Mouse (Mus musculus) embryonic facial prominence, embryonic 11.5 days (tissue): ENCODE measurements around the gene Gm11273. TPM values are rescaled to one million over a fixed set of nuclear protein-coding genes. Genes with fewer than 3 reads are reported as not detected.
A peak's percentile ranks its signal among the peaks of the same experiment; 100 is the strongest.
"Not testable (repeated sequence)": the region's sequence is repeated elsewhere in the genome, so short reads cannot be mapped to it uniquely, and the experiment has no call there.

Source experiments
- ATAC-seq: fragments of 200-750 bp; cut with Nextera tagmentation; replicated peaks from 2 replicates; pipeline ENCODE4 v1.8.0; 2017; ENCODE audit warnings: low read depth; ENCODE audit not compliant: insufficient number of reproducible peaks, low FRiP score, low TSS enrichment
- DNase-seq: peaks from one replicate; pipeline ENCODE4 v3.0.0-alpha.2; 2015; ENCODE audit warnings: low spot score
- H3K27ac ChIP-seq: fragments of 300-500 bp; sonication (generic); replicated peaks from 2 replicates; pipeline ENCODE4 v1.5.1; 2014; ENCODE audit warnings: mild to moderate bottlenecking, low read depth, low read length, control low read depth
- H3K27me3 ChIP-seq: fragments of 300-500 bp; sonication (generic); 2 replicates; pipeline ENCODE4 v1.6.1; 2014; ENCODE audit warnings: mild to moderate bottlenecking, low read length, moderate library complexity, mixed read lengths; ENCODE audit not compliant: control insufficient read depth, insufficient read depth
- H3K36me3 ChIP-seq: fragments of 300-500 bp; sonication (generic); replicated peaks from 2 replicates; pipeline ENCODE4 v1.6.1; 2014; ENCODE audit warnings: low read depth, mild to moderate bottlenecking, low read length, moderate library complexity, mixed read lengths; ENCODE audit not compliant: control insufficient read depth, insufficient read depth
- H3K4me1 ChIP-seq: fragments of 300-500 bp; sonication (generic); 2 replicates; pipeline ENCODE4 v1.6.1; 2014; ENCODE audit warnings: low read length, mixed read lengths; ENCODE audit not compliant: control insufficient read depth, insufficient read depth
- H3K4me2 ChIP-seq: fragments of 300-500 bp; sonication (generic); 2 replicates; pipeline ENCODE4 v1.6.1; 2014; ENCODE audit warnings: low read depth, mild to moderate bottlenecking, control low read depth, low read length, moderate library complexity
- H3K4me3 ChIP-seq: fragments of 300-500 bp; sonication (generic); 2 replicates; pipeline ENCODE4 v1.5.1; 2014; ENCODE audit warnings: low read depth, low read length, control low read depth
- H3K9ac ChIP-seq: fragments of 300-500 bp; sonication (generic); replicated peaks from 2 replicates; pipeline ENCODE4 v1.6.1; 2014; ENCODE audit warnings: mild to moderate bottlenecking, control low read depth, low read length
- H3K9me3 ChIP-seq: fragments of 300-500 bp; sonication (generic); replicated peaks from 2 replicates; pipeline ENCODE4 v1.6.1; 2016; ENCODE audit warnings: mild to moderate bottlenecking, low read length, inconsistent platforms, mixed read lengths; ENCODE audit not compliant: control insufficient read depth
- WGBS: fragments of 180-500 bp; shearing (Covaris S2); extraction: QIAGEN DNeasy Blood & Tissue Kit; methylation state at CpG from one replicate; pipeline ENCODE4 v1.1.7; 2014; 5-methylcytosine and 5-hydroxymethylcytosine counted together
- polyA plus RNA-seq: library from polyadenylated mRNA; unstranded; fragments of >200 nt; fragmentation: Nextera tagmentation; extraction: Ambion mirVana; gene quantifications from 2 replicates; pipeline ENCODE4 v1.2.1, GENCODE M21; 2014

Gene Gm11273
- polyA plus RNA-seq: 1.9 and 5.2 TPM in 2 replicates

GRCm38 (mm10) chr13:21501182-21501581 lies at the start of gene Gm11273:
Gene Gm11273 (minus strand): TSS chr13:21501418.
- not testable (repeated sequence) for H3K4me2 ChIP-seq, H3K4me1 ChIP-seq, H3K27me3 ChIP-seq, H3K4me3 ChIP-seq, H3K9me3 ChIP-seq, ATAC-seq, H3K27ac ChIP-seq, DNase-seq, H3K9ac ChIP-seq, H3K36me3 ChIP-seq
- WGBS: 92% methylated on average over 16 of the region's 17 CpGs

- no peak overlapping the region for H3K27ac ChIP-seq
- no peaks in the 10 kb centered on the region for H3K27me3 ChIP-seq
- H3K36me3 ChIP-seq: no peaks in the 10 kb centered on the region
- no peaks in the 10 kb centered on the region for H3K9me3 ChIP-seq
- no peak overlapping the region for H3K4me2 ChIP-seq
- H3K4me1 ChIP-seq: no peaks in the 10 kb centered on the region
- WGBS: 65% methylated on average over 3 of the region's 3 CpGs
- no peak overlapping the region for H3K4me3 ChIP-seq
- ATAC-seq (no peak), DNase-seq (no peak)
- no peak overlapping the region for H3K9ac ChIP-seq
Measured at GRCm38 (mm10) chr13:21550416-21551110, 49.3 kb upstream of the Gm11273 start.

GRCm38 (mm10) chr13:21549487-21549886 lies 48.3 kb upstream of the Gm11273 start:
- no peak overlapping the region for H3K9ac ChIP-seq
- H3K27me3 ChIP-seq: no peaks in the 10 kb centered on the region
- 94% methylated on average over 3 of the region's 3 CpGs for WGBS
- no peaks in the 10 kb centered on the region for H3K4me1 ChIP-seq
- DNase-seq (no peak), ATAC-seq (no peak)
- H3K27ac ChIP-seq: no peak overlapping the region
- H3K36me3 ChIP-seq: no peaks in the 10 kb centered on the region
- H3K4me2 ChIP-seq: no peak overlapping the region
- no peak overlapping the region for H3K4me3 ChIP-seq
- H3K9me3 ChIP-seq: no peaks in the 10 kb centered on the region

GRCm38 (mm10) chr13:21542708-21543107 lies 41.5 kb upstream of the Gm11273 start, which contains the start of gene Olfr1366:
Gene Olfr1366 (minus strand): TSS chr13:21542808.
- DNase-seq: no peak
- Histone ChIP-seq H3K27me3 (no peaks in the 10 kb centered on the region), H3K4me2 (no peak within 1 kb of the TSS), H3K27ac (no peak within 1 kb of the TSS), H3K4me1 (no peaks in the 10 kb centered on the region), H3K9ac (no peak within 1 kb of the TSS), H3K9me3 (no peaks in the 10 kb centered on the region), H3K4me3 (no peak within 1 kb of the TSS), H3K36me3 (no peaks in the 10 kb centered on the region)
- no peak for ATAC-seq
- WGBS: 85% methylated on average over 1 of the region's 1 CpGs

- peak within 1 kb of the TSS; percentile 64 for H3K4me2 ChIP-seq
- 0% methylated on average over 37 of the region's 39 CpGs for WGBS
- peak within 1 kb of the TSS; percentile 94 for H3K27ac ChIP-seq
- H3K4me1 ChIP-seq: no peaks in the 10 kb centered on the region
- DNase-seq (peak; percentile 90), ATAC-seq (peak; percentile 97)
- no peaks in the 10 kb centered on the region for H3K9me3 ChIP-seq
- peak within 1 kb of the TSS; percentile 99 for H3K9ac ChIP-seq
- peak within 1 kb of the TSS; percentile 85 for H3K4me3 ChIP-seq
- no peaks in the 10 kb centered on the region for H3K27me3 ChIP-seq
- no peaks in the 10 kb centered on the region for H3K36me3 ChIP-seq
Measured at GRCm38 (mm10) chr13:21530781-21531201, 29.6 kb upstream of the Gm11273 start, which contains the start of gene Zkscan8. Gene Zkscan8 (minus strand): TSS chr13:21531120.

GRCm38 (mm10) chr13:21530136-21530535 lies 28.9 kb upstream of the Gm11273 start:
- Histone ChIP-seq H3K27ac (no peak overlapping the region), H3K9ac (no peak overlapping the region), H3K4me1 (no peaks in the 10 kb centered on the region)

GRCm38 (mm10) chr13:21506221-21506649 lies 5.0 kb upstream of the Gm11273 start:
- peak overlapping the region; percentile 72 for H3K9ac ChIP-seq
- no peaks in the 10 kb centered on the region for H3K9me3 ChIP-seq
- ATAC-seq: peak; percentile 100
- H3K27me3 ChIP-seq: no peaks in the 10 kb centered on the region
- H3K4me1 ChIP-seq: no peaks in the 10 kb centered on the region
- H3K4me3 ChIP-seq: peak overlapping the region; percentile 67
- peak; percentile 90 for DNase-seq
- H3K36me3 ChIP-seq: no peaks in the 10 kb centered on the region
- H3K4me2 ChIP-seq: peak overlapping the region; percentile 42
- peak overlapping the region; percentile 59; the same call in 1 of the 2 replicates for H3K27ac ChIP-seq
- under 1% methylated on average over 21 of the region's 21 CpGs for WGBS

More at GRCm38 (mm10) chr13:21530136-21530535, 28.9 kb upstream of the Gm11273 start:
- no peaks in the 10 kb centered on the region for H3K36me3 ChIP-seq
- no peaks in the 10 kb centered on the region for H3K27me3 ChIP-seq
- DNase-seq (peak; percentile 22), ATAC-seq (no peak)
- H3K4me2 ChIP-seq: 0 out of 2 replicates have a peak overlapping the region, but pooled peaks have one; percentile 24
- WGBS: 52% methylated on average over 7 of the region's 7 CpGs
- H3K4me3 ChIP-seq: no peak overlapping the region; the same call in 1 of the 2 replicates
- no peaks in the 10 kb centered on the region for H3K9me3 ChIP-seq

GRCm38 (mm10) chr13:21502296-21502695 lies 1.1 kb upstream of the Gm11273 start:
- DNase-seq (no peak), ATAC-seq (no peak)
- Histone ChIP-seq H3K36me3 (no peaks in the 10 kb centered on the region), H3K27ac (no peak overlapping the region), H3K4me3 (no peak overlapping the region), H3K9ac (no peak overlapping the region), H3K4me2 (no peak overlapping the region), H3K4me1 (no peaks in the 10 kb centered on the region), H3K9me3 (no peaks in the 10 kb centered on the region), H3K27me3 (no peaks in the 10 kb centered on the region)
- 82% methylated on average over 5 of the region's 5 CpGs for WGBS
